Mouse (Mus musculus): Measurements from ENCODE around the gene Bnc2. TPM values are rescaled to one million over a fixed set of nuclear protein-coding genes. Genes with fewer than 3 reads are reported as not detected.

The Bnc2 gene
- polyA plus RNA-seq, 1 experiment from 2014 or later: 9.6 TPM

DNA sequence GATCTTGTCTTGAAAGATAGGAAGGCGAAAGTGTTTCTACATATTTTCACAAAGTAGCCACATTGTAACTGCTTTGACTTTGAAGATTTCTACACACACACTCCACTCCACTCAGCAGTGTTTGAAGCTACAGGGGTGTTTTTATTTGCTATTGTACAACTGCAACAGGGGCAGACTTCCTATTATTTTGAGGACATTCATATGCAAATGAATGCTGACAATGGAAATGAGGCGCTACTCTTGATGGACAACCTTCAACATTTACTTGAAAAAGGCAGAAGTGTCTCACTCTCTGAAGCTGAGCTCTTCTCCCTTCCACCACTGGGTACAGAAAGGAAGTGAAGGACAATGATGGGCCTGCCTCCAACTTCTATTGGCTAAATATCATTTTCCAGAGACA is 146.7 kb downstream of the Bnc2 start:
- no peak overlapping the region for H3K9ac ChIP-seq
- 16% methylated on average over 2 of the region's 2 CpGs for WGBS

DNA sequence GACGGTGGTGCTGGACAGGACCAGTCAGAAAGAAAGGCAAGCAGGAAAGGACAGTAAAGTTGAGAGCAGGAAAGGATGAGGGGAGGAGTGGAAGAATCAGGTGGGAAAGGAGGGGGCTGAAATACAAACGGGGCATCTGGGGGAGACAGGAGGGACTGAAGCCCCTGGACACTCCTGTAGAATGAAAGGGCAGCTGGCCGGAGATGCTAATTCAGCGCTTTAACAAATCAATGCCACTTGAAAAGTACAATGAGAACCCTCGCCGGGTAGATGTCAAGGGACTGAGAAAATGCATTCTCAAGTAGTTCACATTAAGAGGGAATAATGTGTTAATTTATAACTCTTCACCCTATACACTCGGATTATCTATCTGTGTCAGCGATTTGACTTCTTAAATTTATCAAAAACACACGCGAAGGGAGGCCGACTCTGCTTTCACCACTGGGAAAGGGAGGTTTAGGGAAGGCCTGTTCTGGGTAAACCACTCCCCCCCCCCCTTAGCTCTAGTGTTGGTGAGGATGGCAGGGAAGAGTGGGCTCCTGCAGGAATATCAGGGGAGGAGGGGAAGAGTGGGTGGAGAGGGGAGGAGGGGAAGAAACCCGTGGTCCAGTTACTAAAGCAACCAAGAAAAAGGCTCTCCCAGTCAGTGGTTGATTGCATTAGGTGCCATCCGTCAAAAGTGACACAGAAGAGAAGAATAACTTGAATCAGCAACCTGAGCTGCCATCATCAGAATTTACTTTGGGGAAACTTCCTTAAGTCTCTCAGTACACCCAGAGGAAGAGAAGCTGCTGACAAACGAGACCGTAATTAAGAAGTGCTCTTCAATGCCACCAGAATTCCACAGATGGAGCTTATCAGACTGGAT is 147.8 kb downstream of the Bnc2 start:
- Histone ChIP-seq H3K4me3 (no peak overlapping the region), H3K9ac (no peak overlapping the region), H3K27ac (no peak overlapping the region), H3K4me2 (replicated peaks) (no peak overlapping the region; the same call in 1 of the 2 replicates), H3K4me1 (peaks cover 22% of the 10 kb centered on the region), H3K36me3 (no peaks in the 10 kb centered on the region), H3K27me3 (replicated peaks) (no peaks in the 10 kb centered on the region), H3K9me3 (no peaks in the 10 kb centered on the region)
- ATAC-seq (ENCODE audit: low FRiP score, low read depth): peak; percentile 23; the same call in 1 of the 2 replicates
- WGBS: 5% methylated on average over 15 of the region's 15 CpGs

More for the DNA sequence above, 146.7 kb downstream of the Bnc2 start:
- Histone ChIP-seq H3K36me3 (no peaks in the 10 kb centered on the region), H3K4me1 (peaks cover 16% of the 10 kb centered on the region), H3K27ac (no peak overlapping the region), H3K27me3 (replicated peaks) (no peaks in the 10 kb centered on the region), H3K4me3 (no peak overlapping the region), H3K9me3 (no peaks in the 10 kb centered on the region), H3K4me2 (replicated peaks) (no peak overlapping the region)
- ATAC-seq (ENCODE audit: low FRiP score, low read depth): no peak

DNA sequence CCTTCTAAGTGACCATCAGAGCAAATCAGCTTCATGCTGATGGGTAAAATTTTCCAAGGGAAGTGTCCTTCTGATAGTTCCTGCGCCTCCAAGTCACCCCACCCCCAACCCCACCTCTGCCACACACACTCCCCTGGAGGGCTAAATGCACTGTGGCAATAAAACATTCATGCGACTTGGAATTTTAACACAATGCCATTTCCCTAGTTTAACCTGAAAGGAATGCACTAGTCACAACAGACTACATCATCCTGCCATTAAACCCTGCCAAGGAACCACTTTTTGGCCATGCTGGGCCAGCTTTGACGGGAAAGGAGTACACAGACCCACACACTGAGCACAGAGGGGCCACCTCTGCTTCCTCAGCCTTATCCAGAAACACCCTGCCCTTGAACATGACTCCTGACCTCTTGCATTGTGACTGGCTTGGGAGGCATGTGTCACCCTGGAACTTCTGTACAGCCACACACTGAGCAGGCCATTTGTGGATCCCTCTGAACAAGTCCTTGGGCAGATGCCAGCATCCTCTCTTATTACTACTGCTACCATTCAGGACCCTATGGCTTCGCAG is 151.3 kb downstream of the Bnc2 start:
- H3K4me1 ChIP-seq: peaks cover 19% of the 10 kb centered on the region
- no peaks in the 10 kb centered on the region for H3K9me3 ChIP-seq
- WGBS: 24% methylated on average over 4 of the region's 4 CpGs
- ATAC-seq (ENCODE audit: low FRiP score, low read depth): no peak; the same call in 1 of the 2 replicates
- H3K27ac ChIP-seq: no peak overlapping the region
- H3K4me2 ChIP-seq (replicated peaks): peak overlapping the region; percentile 15; the same call in 1 of the 2 replicates
- H3K27me3 ChIP-seq (replicated peaks): no peaks in the 10 kb centered on the region
- no peak overlapping the region for H3K9ac ChIP-seq
- no peak overlapping the region for H3K4me3 ChIP-seq
- H3K36me3 ChIP-seq: no peaks in the 10 kb centered on the region

DNA sequence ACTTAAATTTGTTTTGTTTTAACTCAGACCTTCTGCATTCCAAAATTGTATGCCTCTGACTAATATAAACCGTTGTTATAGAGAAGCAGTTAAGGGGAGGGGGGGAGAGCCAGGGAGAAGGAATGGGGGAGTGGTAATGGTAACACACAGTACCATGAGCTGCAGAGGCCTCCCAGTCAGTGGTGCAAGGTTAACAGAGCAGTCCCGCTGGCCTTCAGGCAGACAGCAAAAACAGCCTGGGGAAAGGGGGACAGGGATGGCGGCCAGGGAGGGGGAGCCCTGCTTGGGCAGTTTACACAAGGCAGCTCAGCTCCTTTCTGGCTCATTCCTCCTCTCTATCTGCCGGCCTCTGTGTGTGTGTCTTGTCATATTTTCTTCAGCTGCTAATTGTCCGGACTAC is 151.9 kb downstream of the Bnc2 start:
- H3K4me1 ChIP-seq: peaks cover 19% of the 10 kb centered on the region
- no peaks in the 10 kb centered on the region for H3K9me3 ChIP-seq
- no peaks in the 10 kb centered on the region for H3K36me3 ChIP-seq
- no peak overlapping the region for H3K9ac ChIP-seq
- WGBS: 9% methylated on average over 5 of the region's 5 CpGs
- ATAC-seq (ENCODE audit: low FRiP score, low read depth): no peak
- H3K4me3 ChIP-seq: no peak overlapping the region
- H3K27ac ChIP-seq: no peak overlapping the region
- peak overlapping the region; percentile 15; the same call in 1 of the 2 replicates for H3K4me2 ChIP-seq (replicated peaks)
- no peaks in the 10 kb centered on the region for H3K27me3 ChIP-seq (replicated peaks)

DNA sequence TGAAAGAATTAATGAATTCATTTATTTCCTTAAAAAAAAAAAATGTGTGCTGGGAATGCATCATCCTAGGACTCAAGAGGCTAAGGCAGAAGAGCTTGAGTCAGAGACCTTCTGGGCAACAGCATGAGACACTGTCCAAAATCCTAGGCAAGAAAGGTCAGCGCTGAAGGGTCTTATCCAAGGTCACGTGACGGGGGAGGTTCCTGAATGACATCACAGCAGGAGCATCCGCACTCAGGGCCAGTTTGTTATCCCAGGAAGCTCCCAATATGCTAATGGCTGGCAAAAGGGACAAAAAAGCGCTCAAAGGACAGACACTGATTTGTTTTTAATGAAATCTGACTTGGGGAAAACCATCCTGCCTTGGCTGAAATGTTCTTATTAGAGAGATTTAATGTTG is 153.5 kb downstream of the Bnc2 start:
- no peak for ATAC-seq (ENCODE audit: low FRiP score, low read depth)
- H3K27me3 ChIP-seq (replicated peaks): no peaks in the 10 kb centered on the region

DNA sequence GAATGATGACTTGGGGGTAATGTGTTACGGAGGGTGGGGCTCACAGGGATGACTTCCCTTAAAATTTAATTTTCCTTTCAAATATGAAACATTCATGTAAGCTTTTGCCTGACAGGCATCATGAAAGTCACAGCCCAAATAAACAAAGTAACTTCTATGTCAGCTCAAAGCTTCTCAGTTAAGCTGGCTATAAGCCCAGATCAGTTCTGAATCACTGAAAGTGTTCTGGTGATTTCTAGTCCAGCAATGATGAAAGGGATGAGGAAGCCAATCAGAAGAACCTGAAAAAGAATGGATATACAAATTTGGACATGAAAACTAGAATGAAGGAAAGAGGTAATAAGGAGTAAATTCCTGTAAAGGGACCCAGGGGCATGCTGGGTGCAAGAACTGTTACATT is 164.6 kb downstream of the Bnc2 start:
- no peaks in the 10 kb centered on the region for H3K27me3 ChIP-seq (replicated peaks)
- no peak overlapping the region for H3K27ac ChIP-seq
- no peaks in the 10 kb centered on the region for H3K9me3 ChIP-seq
- H3K4me1 ChIP-seq: no peaks in the 10 kb centered on the region
- 81% methylated on average over 1 of the region's 1 CpGs for WGBS
- H3K4me2 ChIP-seq (replicated peaks): no peak overlapping the region
- no peaks in the 10 kb centered on the region for H3K36me3 ChIP-seq
- no peak overlapping the region for H3K9ac ChIP-seq
- no peak overlapping the region for H3K4me3 ChIP-seq
- ATAC-seq (ENCODE audit: low FRiP score, low read depth): no peak

More for the DNA sequence above, 153.5 kb downstream of the Bnc2 start:
- WGBS: 83% methylated on average over 5 of the region's 5 CpGs
- no peak overlapping the region for H3K4me2 ChIP-seq (replicated peaks)
- H3K36me3 ChIP-seq: no peaks in the 10 kb centered on the region
- H3K4me1 ChIP-seq: peaks cover 13% of the 10 kb centered on the region
- no peak overlapping the region for H3K27ac ChIP-seq
- H3K4me3 ChIP-seq: no peak overlapping the region
- no peak overlapping the region for H3K9ac ChIP-seq
- no peaks in the 10 kb centered on the region for H3K9me3 ChIP-seq

DNA sequence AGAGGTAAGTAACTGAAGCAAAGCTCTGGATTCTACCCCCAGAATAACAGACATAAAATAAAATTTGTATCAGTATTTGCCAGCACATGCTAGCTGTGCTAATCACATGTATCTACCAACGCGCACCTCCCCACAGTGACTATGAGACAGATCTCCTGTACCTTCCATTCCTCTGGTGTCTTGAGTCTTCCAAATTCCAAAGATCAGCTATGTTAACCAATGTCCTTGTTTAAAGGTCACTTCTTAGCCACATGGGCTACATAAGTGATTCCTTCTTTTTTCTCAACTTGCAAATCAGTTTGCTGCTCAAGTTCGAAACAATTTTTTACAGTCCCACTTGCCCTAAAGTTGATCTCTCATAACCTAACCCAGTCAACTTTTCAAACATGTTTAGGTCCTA is 167.5 kb downstream of the Bnc2 start:
- no peak for ATAC-seq (ENCODE audit: low FRiP score, low read depth)
- H3K4me2 ChIP-seq (replicated peaks): no peak overlapping the region
- no peaks in the 10 kb centered on the region for H3K4me1 ChIP-seq
- no peaks in the 10 kb centered on the region for H3K27me3 ChIP-seq (replicated peaks)
- no peaks in the 10 kb centered on the region for H3K36me3 ChIP-seq
- WGBS: 96% methylated on average over 3 of the region's 3 CpGs
- no peak overlapping the region for H3K4me3 ChIP-seq
- H3K9ac ChIP-seq: no peak overlapping the region
- no peak overlapping the region for H3K27ac ChIP-seq
- no peaks in the 10 kb centered on the region for H3K9me3 ChIP-seq

DNA sequence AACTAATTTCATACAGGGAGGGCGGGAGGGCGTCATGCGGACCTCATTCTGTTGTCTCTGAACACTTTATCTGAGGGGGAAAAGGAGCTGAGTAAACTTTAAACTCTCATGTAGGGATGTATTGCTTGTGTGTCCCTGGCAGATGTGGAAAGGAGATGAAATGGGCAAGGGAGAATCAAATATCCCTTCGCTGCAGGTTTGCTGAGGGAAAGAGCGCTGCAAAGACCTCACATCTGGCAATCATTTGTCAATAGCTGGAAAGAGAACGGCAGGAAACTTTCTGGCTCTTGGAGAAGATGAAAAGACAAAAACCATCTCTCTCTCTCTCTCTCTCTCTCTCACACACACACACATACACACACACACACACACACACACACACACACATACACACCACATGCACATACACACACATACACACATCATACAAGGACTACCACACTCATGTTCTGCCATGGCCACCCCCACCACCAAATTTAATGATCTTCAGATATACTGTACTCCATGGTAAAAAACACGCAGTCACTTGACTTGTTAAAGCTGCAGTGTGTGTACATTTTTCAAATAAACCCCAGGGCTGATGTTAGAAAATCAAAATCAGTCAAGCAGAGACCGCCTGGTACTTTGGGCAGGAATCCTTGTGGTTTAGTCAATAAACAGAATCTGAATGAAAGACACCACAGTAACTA is 172.3 kb downstream of the Bnc2 start:
- Histone ChIP-seq H3K27me3 (replicated peaks) (no peaks in the 10 kb centered on the region), H3K4me1 (no peaks in the 10 kb centered on the region), H3K9ac (no peak overlapping the region), H3K9me3 (no peaks in the 10 kb centered on the region), H3K4me2 (replicated peaks) (no peak overlapping the region), H3K36me3 (no peaks in the 10 kb centered on the region), H3K4me3 (no peak overlapping the region), H3K27ac (no peak overlapping the region)
- no peak for ATAC-seq (ENCODE audit: low FRiP score, low read depth)
- 67% methylated on average over 8 of the region's 8 CpGs for WGBS

DNA sequence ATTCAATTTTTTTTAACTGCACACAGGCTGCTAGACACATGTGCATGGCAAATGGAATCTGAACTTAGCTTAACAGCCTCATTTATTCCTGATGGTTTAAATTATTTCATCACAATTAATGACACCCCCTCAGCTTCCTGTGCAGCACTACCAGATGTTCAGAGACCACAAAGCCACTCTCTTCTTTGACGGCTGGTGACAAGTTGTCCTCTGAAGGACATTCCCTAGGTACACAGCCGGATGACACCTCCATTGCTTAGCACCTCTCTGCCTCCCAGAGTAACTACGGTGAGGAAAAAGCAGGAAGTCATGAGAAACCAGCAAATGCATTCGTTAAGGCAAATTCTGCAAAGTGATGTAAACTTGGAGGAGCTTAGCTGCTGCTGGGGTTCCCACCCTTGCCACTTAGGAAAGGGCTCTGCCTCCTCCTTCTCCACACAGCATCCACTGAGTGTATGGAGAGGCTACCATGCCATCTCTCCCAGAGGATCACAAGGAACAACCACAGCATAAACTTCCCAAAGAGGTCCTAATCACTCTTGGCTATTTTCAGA is 174.2 kb downstream of the Bnc2 start:
- ATAC-seq (ENCODE audit: low FRiP score, low read depth): no peak
- no peaks in the 10 kb centered on the region for H3K4me1 ChIP-seq
- no peaks in the 10 kb centered on the region for H3K27me3 ChIP-seq (replicated peaks)
- H3K4me2 ChIP-seq (replicated peaks): no peak overlapping the region
- H3K9me3 ChIP-seq: no peaks in the 10 kb centered on the region
- no peak overlapping the region for H3K9ac ChIP-seq
- H3K4me3 ChIP-seq: no peak overlapping the region
- WGBS: 59% methylated on average over 4 of the region's 4 CpGs
- H3K36me3 ChIP-seq: no peaks in the 10 kb centered on the region
- H3K27ac ChIP-seq: no peak overlapping the region

DNA sequence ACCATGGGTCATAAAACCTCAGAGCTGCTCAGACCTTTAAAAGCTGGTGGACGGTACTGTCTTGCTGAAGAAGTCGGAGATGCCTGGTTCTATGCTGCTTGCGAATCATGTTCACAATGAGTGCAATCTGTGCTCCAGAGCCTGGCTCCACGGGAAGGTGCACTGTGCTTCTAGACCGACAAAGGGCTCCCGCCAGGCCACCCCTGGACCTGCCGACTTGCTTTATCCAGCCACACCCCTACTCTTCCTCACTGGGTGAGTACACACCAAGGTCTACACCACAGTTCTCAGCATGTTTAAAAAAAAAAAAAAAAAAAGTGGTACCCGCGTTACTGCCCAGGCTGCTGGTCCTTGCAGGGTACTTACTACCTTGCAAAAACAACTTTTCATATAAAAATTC is 174.8 kb downstream of the Bnc2 start:
- Histone ChIP-seq H3K27me3 (replicated peaks) (no peaks in the 10 kb centered on the region), H3K4me2 (replicated peaks) (no peak overlapping the region), H3K9ac (no peak overlapping the region), H3K36me3 (no peaks in the 10 kb centered on the region), H3K4me3 (no peak overlapping the region), H3K4me1 (no peaks in the 10 kb centered on the region), H3K27ac (no peak overlapping the region), H3K9me3 (no peaks in the 10 kb centered on the region)
- WGBS: 63% methylated on average over 9 of the region's 9 CpGs
- ATAC-seq (ENCODE audit: low FRiP score, low read depth): no peak

DNA sequence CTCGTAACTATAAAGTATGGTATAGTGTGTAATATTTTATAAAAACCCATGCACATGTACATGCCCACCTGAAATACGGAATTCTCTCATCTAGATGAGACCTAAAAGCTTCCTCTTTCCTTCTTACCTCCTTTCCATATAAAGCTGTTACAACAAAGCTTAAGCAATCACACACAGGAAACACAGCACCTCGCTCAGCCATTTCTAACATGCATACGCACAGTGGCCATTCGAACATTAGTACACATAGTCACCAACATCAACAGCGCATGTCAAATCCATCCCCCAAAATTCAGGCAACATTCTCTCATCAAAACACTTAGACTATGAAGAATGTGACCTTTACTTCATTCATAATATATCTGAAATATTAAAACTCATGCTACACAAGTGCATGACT is 176.6 kb downstream of the Bnc2 start:
- Histone ChIP-seq H3K4me1 (no peaks in the 10 kb centered on the region), H3K36me3 (no peaks in the 10 kb centered on the region), H3K4me2 (replicated peaks) (no peak overlapping the region), H3K4me3 (no peak overlapping the region), H3K27ac (no peak overlapping the region), H3K9me3 (no peaks in the 10 kb centered on the region), H3K27me3 (replicated peaks) (no peaks in the 10 kb centered on the region), H3K9ac (no peak overlapping the region)
- WGBS: 95% methylated on average over 6 of the region's 6 CpGs
- no peak for ATAC-seq (ENCODE audit: low FRiP score, low read depth)

DNA sequence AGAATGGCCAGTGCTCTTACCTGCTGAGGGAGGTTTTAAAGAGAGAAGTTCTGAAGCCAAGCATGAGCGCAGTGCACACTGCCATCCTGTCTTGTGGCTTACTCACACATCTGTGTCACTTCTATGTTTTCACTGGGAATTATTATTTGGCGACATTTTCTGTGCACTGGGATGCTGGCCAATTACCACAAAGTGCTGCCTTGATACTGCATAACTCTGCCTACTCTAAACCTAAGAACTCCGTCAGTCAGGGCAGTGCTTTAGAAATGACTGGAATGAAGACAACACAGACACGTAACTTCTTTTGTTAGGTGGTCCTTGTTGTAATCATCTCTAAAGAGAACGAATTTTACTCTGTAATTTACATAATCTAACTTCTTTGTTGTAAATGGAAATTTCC is 186.8 kb downstream of the Bnc2 start:
- no peak overlapping the region for H3K4me2 ChIP-seq (replicated peaks)
- H3K9me3 ChIP-seq: no peaks in the 10 kb centered on the region
- ATAC-seq (ENCODE audit: low FRiP score, low read depth): no peak
- WGBS: 77% methylated on average over 5 of the region's 5 CpGs
- no peaks in the 10 kb centered on the region for H3K4me1 ChIP-seq
- no peak overlapping the region for H3K9ac ChIP-seq
- H3K36me3 ChIP-seq: no peaks in the 10 kb centered on the region
- no peak overlapping the region for H3K27ac ChIP-seq
- no peaks in the 10 kb centered on the region for H3K27me3 ChIP-seq (replicated peaks)
- H3K4me3 ChIP-seq: no peak overlapping the region
